Mouse (Mus musculus): ENCODE measurements at regions not wholly inside any gene's neighbourhood (a gene's known extent, or its start where the extent isn't known, plus 50 kb on each side); places are given as distances from the start of the nearest gene placed in this dataset.

DNA sequence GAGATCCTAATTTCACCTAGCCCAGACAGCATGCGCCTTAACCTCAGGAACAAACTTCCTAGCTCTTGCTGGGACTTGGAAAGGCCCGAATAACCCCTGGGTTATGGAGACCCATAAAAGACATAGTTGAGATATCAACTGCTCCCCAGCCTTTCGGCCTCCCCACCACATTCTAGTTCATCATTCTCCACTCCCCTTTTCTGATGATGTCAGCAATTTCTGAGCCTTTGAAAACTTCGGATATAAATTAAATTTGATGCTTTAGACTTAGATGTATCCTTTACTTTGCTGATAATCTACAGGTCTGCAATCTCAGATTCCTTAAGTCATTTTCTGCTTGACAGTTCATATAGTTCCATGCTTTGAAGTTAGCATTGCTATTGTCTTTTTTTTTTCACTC lies 149.3 kb downstream of the Cysltr2 start:
- DNase-seq: no peak

GRCm38 (mm10) chr14:72892316-72892715 lies 156.6 kb downstream of the Cysltr2 start:
- Histone ChIP-seq H3K4me1 (replicated peaks; ENCODE audit: control insufficient read depth, insufficient read depth, low read length) (peaks cover 5% of the 10 kb centered on the region), H3K27ac (ENCODE audit: control insufficient read depth, insufficient read depth, low read length) (no peak overlapping the region), H3K27me3 (ENCODE audit: control insufficient read depth, insufficient read depth, low read length) (no peaks in the 10 kb centered on the region), H3K4me3 (ENCODE audit: control insufficient read depth, insufficient read depth, low read length) (no peak overlapping the region), H3K36me3 (ENCODE audit: control insufficient read depth, insufficient read depth, low read length) (no peaks in the 10 kb centered on the region)
- WGBS: 95% methylated on average over 2 of the region's 2 CpGs
- TF ChIP-seq CTCF (IDR thresholded peaks at IDR 0.05; ENCODE audit: borderline replicate concordance, control insufficient read depth, extremely low read depth, insufficient read depth, low read length, poor library complexity): no peak
- no peak for TF ChIP-seq POLR2A (IDR thresholded peaks at IDR 0.05; ENCODE audit: control insufficient read depth, extremely low read depth, insufficient read depth, low read length, poor library complexity)
- no peak for DNase-seq

More for the DNA sequence above, 149.3 kb downstream of the Cysltr2 start:
- H3K4me1 ChIP-seq (replicated peaks; ENCODE audit: control insufficient read depth, insufficient read depth, low read length): no peaks in the 10 kb centered on the region
- 97% methylated on average over 4 of the region's 4 CpGs for WGBS
- no peak for TF ChIP-seq POLR2A (IDR thresholded peaks at IDR 0.05; ENCODE audit: control insufficient read depth, extremely low read depth, insufficient read depth, low read length, poor library complexity)
- TF ChIP-seq CTCF (IDR thresholded peaks at IDR 0.05; ENCODE audit: borderline replicate concordance, control insufficient read depth, extremely low read depth, insufficient read depth, low read length, poor library complexity): no peak
- H3K4me3 ChIP-seq (ENCODE audit: control insufficient read depth, insufficient read depth, low read length): no peak overlapping the region
- no peak overlapping the region for H3K27ac ChIP-seq (ENCODE audit: control insufficient read depth, insufficient read depth, low read length)
- no peaks in the 10 kb centered on the region for H3K27me3 ChIP-seq (ENCODE audit: control insufficient read depth, insufficient read depth, low read length)
- no peaks in the 10 kb centered on the region for H3K36me3 ChIP-seq (ENCODE audit: control insufficient read depth, insufficient read depth, low read length)

DNA sequence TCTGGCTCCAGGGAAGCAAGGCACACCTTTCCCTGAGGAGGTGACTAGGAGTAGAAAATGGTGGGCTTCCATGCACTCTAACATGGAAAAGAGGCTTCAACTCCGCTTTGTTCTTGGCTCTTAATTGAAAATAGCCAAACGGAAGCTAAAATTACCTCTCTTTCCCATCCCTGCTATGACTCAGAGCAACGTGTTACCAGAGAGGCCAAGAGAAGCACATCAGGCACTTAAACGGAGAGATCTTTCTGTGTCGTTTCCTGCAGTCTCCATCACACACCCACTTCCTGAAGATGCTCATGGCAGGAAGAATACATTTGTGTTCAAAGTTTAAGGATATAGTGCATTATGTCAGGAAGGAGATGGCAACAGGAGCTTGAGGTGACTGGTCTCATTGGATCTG lies 159.3 kb downstream of the Cysltr2 start:
- H3K4me1 ChIP-seq (replicated peaks; ENCODE audit: control insufficient read depth, insufficient read depth, low read length): peaks cover 5% of the 10 kb centered on the region
- H3K4me3 ChIP-seq (ENCODE audit: control insufficient read depth, insufficient read depth, low read length): no peak overlapping the region
- H3K36me3 ChIP-seq (ENCODE audit: control insufficient read depth, insufficient read depth, low read length): no peaks in the 10 kb centered on the region
- WGBS: 33% methylated on average over 5 of the region's 5 CpGs
- TF ChIP-seq CTCF (IDR thresholded peaks at IDR 0.05; ENCODE audit: borderline replicate concordance, control insufficient read depth, extremely low read depth, insufficient read depth, low read length, poor library complexity) (no peak), POLR2A (IDR thresholded peaks at IDR 0.05; ENCODE audit: control insufficient read depth, extremely low read depth, insufficient read depth, low read length, poor library complexity) (no peak)
- no peaks in the 10 kb centered on the region for H3K27me3 ChIP-seq (ENCODE audit: control insufficient read depth, insufficient read depth, low read length)
- no peak for DNase-seq
- H3K27ac ChIP-seq (ENCODE audit: control insufficient read depth, insufficient read depth, low read length): no peak overlapping the region

DNA sequence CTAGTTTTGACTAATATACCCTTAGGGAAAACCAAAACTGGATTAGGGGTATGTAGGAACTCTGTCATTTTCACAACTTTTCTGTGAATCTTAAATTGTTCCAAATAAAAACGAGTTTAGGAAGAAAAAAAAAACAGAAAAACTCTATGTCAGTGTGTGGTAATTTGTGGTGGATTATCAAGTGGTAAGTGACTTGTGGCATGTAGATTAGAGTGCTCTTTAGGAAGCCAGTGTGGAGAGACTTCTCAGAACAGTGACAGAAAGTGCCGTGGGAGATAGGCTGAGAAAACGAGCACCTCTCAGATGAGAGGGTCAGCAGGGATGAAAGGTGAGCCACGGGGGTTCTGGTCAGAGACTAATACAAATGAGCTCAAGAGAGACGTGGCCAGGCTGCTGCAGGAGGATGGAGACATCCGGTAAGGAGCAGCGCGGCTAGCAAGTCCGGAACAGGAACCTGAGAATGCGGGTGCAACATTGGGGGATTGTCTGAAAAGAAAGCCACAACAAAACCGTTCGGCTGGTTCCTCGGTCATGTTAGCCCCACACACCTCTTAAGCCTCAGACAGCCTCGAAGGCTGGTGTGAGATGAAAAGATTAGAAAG lies 161.3 kb downstream of the Cysltr2 start:
- TF ChIP-seq POLR2A (IDR thresholded peaks at IDR 0.05; ENCODE audit: control insufficient read depth, extremely low read depth, insufficient read depth, low read length, poor library complexity): no peak
- TF ChIP-seq CTCF (IDR thresholded peaks at IDR 0.05; ENCODE audit: borderline replicate concordance, control insufficient read depth, extremely low read depth, insufficient read depth, low read length, poor library complexity): no peak
- H3K4me3 ChIP-seq (ENCODE audit: control insufficient read depth, insufficient read depth, low read length): 0 out of 2 replicates have a peak overlapping the region, but pooled peaks have one; percentile 16
- peaks cover 5% of the 10 kb centered on the region for H3K4me1 ChIP-seq (replicated peaks; ENCODE audit: control insufficient read depth, insufficient read depth, low read length)
- H3K27me3 ChIP-seq (ENCODE audit: control insufficient read depth, insufficient read depth, low read length): no peaks in the 10 kb centered on the region
- DNase-seq: no peak
- WGBS: 7% methylated on average over 14 of the region's 14 CpGs
- H3K36me3 ChIP-seq (ENCODE audit: control insufficient read depth, insufficient read depth, low read length): no peaks in the 10 kb centered on the region
- no peak overlapping the region; the same call in 1 of the 2 replicates for H3K27ac ChIP-seq (ENCODE audit: control insufficient read depth, insufficient read depth, low read length)

- no peak for TF ChIP-seq CTCF (IDR thresholded peaks at IDR 0.05; ENCODE audit: borderline replicate concordance, control insufficient read depth, extremely low read depth, insufficient read depth, low read length, poor library complexity)
- TF ChIP-seq POLR2A (IDR thresholded peaks at IDR 0.05; ENCODE audit: control insufficient read depth, extremely low read depth, insufficient read depth, low read length, poor library complexity): no peak
- Histone ChIP-seq H3K27me3 (ENCODE audit: control insufficient read depth, insufficient read depth, low read length) (no peaks in the 10 kb centered on the region), H3K4me3 (ENCODE audit: control insufficient read depth, insufficient read depth, low read length) (no peak overlapping the region), H3K4me1 (replicated peaks; ENCODE audit: control insufficient read depth, insufficient read depth, low read length) (peaks cover 5% of the 10 kb centered on the region), H3K27ac (ENCODE audit: control insufficient read depth, insufficient read depth, low read length) (no peak overlapping the region), H3K36me3 (ENCODE audit: control insufficient read depth, insufficient read depth, low read length) (no peaks in the 10 kb centered on the region)
- 80% methylated on average over 12 of the region's 12 CpGs for WGBS
- DNase-seq: no peak
Measured at GRCm38 (mm10) chr14:72886935-72887369, 162.0 kb downstream of the Cysltr2 start.

DNA sequence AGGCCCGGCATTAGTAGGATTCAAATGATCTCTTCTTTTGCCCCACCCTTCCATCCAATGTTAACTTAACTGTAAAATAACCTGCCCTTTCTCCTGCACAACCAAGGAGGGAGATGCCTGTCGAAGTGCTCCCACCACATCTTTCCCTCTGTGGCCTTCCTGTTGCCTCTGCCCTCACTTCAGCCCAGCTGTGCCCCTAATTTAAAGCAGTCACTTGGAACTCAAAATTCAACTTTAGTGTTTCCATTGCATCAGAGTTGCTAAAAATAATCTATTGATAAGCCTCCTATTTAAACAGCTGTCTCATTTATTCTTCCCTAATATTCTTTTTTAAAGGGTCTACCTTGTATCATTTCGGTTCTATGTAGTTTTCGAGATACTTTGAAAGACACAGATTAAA lies 163.1 kb downstream of the Cysltr2 start:
- H3K27ac ChIP-seq (ENCODE audit: control insufficient read depth, insufficient read depth, low read length): no peak overlapping the region
- DNase-seq: no peak
- 86% methylated on average over 4 of the region's 4 CpGs for WGBS
- no peaks in the 10 kb centered on the region for H3K27me3 ChIP-seq (ENCODE audit: control insufficient read depth, insufficient read depth, low read length)
- peaks cover 5% of the 10 kb centered on the region for H3K4me1 ChIP-seq (replicated peaks; ENCODE audit: control insufficient read depth, insufficient read depth, low read length)
- no peak overlapping the region for H3K4me3 ChIP-seq (ENCODE audit: control insufficient read depth, insufficient read depth, low read length)
- no peaks in the 10 kb centered on the region for H3K36me3 ChIP-seq (ENCODE audit: control insufficient read depth, insufficient read depth, low read length)
- no peak for TF ChIP-seq POLR2A (IDR thresholded peaks at IDR 0.05; ENCODE audit: control insufficient read depth, extremely low read depth, insufficient read depth, low read length, poor library complexity)
- TF ChIP-seq CTCF (IDR thresholded peaks at IDR 0.05; ENCODE audit: borderline replicate concordance, control insufficient read depth, extremely low read depth, insufficient read depth, low read length, poor library complexity): no peak

GRCm38 (mm10) chr14:72884561-72884960 lies 164.4 kb downstream of the Cysltr2 start:
- no peak for TF ChIP-seq POLR2A (IDR thresholded peaks at IDR 0.05; ENCODE audit: control insufficient read depth, extremely low read depth, insufficient read depth, low read length, poor library complexity)
- Histone ChIP-seq H3K4me1 (replicated peaks; ENCODE audit: control insufficient read depth, insufficient read depth, low read length) (peaks cover 5% of the 10 kb centered on the region), H3K27me3 (ENCODE audit: control insufficient read depth, insufficient read depth, low read length) (no peaks in the 10 kb centered on the region), H3K27ac (ENCODE audit: control insufficient read depth, insufficient read depth, low read length) (no peak overlapping the region), H3K4me3 (ENCODE audit: control insufficient read depth, insufficient read depth, low read length) (no peak overlapping the region), H3K36me3 (ENCODE audit: control insufficient read depth, insufficient read depth, low read length) (no peaks in the 10 kb centered on the region)
- DNase-seq: no peak
- WGBS: 95% methylated on average over 4 of the region's 4 CpGs
